Mouse (Mus musculus) olfactory bulb, adult 2 months (tissue): ENCODE measurements around the gene Prc1.

ENCODE experiments used
- CTCF ChIP-seq: fragments of 200-500 bp; IDR thresholded peaks from 2 replicates; pipeline ENCODE4 v1.5.1; 2012; ENCODE audit warnings: low read depth, mild to moderate bottlenecking, low read length, moderate library complexity; ENCODE audit not compliant: insufficient read depth
- POLR2A ChIP-seq: fragments of 200-500 bp; IDR thresholded peaks from 2 replicates; pipeline ENCODE4 v1.6.1; 2012; ENCODE audit warnings: mild to moderate bottlenecking, low read depth, low read length, moderate library complexity; ENCODE audit not compliant: insufficient read depth

GRCm38 (mm10) chr7:80352920-80353319, 58.7 kb downstream of the Prc1 start:
- no peak for TF ChIP-seq POLR2A
- TF ChIP-seq CTCF: no peak
